Mouse (Mus musculus) cerebellum, postnatal 14 days (tissue): ENCODE measurements around the gene Rnasel.

Experiments
- DNase-seq, 2 experiments: peaks; one replicate each; pipeline ENCODE4 v3.0.0; 2021; ENCODE audit warnings: mixed read lengths in 2 of 2

Rnasel gene

DNA sequence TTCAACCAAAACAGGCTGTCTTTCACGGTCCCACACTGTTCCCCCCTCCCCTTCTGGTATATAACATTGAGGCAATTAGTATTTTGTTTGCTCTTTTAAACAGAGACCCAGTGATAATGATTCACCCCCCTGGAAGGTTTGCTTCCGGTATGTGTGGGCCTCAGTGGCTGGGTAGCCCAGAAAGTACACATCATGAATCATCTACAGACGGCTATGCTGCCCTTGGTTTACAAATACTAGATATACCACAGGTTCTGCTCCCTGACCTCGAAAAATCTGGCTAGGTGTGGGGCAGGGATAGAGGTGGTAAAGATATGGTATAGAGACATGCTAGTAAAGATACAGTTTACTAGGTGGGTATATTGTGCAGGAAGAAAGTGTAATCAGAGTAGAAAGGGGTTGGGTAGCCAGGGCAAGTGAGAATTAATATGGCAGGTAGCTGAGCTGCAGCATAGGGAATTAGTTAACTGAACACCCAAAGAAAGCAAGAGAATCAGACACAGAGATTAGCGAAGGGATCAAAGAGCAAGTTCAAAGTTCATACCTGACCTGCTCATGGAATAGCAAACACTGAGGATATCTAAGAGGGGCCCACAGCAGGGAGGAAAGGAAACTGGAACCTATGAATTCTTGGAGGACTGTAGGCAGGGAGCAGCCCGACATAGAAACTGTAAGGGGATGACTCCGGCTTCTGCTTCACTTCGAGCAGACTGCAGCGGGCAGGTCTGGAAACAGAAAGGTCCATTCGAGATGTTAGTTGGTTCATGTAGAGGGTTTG lies 21.0 kb downstream of the Rnasel start:
- no peak for DNase-seq

- no peak for DNase-seq
Measured at GRCm38 (mm10) chr1:153770776-153771167, 21.5 kb downstream of the Rnasel start.

GRCm38 (mm10) chr1:153775174-153775573 lies 25.9 kb downstream of the Rnasel start:
- no peak for DNase-seq

DNA sequence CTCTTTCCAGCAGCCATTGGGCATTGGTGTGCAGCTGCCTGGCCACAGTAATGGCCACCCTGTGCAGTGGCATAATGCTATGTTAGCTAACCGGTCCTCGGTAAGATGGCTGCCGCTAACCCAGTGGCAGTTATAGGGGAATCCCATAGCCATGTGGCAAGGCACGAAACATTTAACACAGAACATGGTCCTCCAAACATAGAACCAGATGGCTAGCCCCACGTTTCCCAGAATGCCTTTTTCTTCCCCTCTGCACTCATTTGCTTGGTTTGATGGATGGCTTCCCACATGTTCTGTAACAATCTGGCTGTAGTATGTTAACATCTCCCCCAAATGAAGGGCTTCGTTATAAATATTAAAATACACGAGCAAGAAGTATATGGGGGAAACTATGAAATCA lies 27.0 kb downstream of the Rnasel start:
- no peak for DNase-seq

- DNase-seq: no peak
Measured at GRCm38 (mm10) chr1:153778205-153778604, 29.0 kb downstream of the Rnasel start.

- no peak for DNase-seq
Measured at GRCm38 (mm10) chr1:153783339-153783738, 34.1 kb downstream of the Rnasel start.

DNA sequence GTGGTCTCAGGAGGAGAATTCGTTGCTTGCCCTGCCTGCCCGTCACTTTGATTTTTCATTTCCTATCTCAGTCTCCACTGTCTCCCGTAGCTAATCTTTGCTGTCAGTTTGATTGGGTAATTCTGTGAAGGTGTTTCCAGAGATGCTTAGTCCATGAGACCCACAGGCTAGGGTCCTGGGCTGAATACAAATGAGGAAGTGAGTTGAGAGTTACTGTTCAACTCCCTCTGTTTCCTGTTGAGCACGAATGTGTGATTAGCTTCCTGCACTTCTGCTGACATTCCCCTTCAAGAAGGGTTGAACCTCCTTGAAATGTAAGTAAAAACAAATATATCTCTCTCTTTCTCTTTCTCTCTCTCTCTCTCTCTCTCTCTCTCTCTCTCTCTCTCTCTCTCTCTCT lies 36.4 kb downstream of the Rnasel start:
- DNase-seq: no peak

GRCm38 (mm10) chr1:153790708-153791107 lies 41.5 kb downstream of the Rnasel start:
- no peak for DNase-seq

DNA sequence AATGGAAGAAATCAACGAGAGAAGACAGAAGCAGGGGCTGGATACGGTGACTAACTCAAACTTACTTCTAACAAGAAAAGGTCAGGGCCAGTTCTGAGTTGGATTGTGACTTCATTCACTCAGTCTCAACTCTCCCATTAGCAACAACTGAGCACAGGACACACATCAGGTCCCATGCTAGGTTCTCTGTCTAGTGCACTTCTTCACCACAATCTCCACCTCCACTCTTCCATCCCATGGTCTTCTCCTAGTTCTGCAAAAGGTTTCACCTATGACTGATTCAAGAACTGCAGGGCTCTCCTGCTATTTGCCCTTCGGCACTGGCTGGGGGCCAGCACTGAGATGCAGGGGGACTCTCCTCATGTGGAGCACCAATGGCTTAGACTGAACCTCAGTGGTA lies 45.0 kb downstream of the Rnasel start:
- no peak for DNase-seq

- no peak for DNase-seq
Measured at GRCm38 (mm10) chr1:153802691-153803090, 53.5 kb downstream of the Rnasel start.

DNA sequence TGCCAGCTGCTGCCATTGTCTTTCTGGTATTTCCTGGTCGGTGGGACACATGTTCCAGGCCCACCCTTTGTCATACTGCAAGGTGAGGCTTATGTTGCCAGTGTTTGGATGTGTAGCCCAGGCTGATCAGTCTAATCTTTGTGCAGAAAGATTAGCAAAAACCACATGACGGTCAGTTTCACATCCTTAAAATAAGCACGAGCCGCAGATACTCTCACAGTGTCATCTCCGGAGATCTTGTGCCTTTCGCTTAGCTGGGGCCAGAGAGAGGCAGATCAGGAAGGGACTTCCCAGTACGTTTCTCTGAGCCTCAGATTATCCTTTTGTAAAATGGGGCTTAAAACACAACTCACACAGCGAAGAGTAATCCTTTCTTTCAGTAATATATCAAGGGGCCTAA lies 54.3 kb downstream of the Rnasel start:
- DNase-seq: no peak

- DNase-seq: peak; percentile 63 to 73
Measured at GRCm38 (mm10) chr1:153807390-153807993, 58.3 kb downstream of the Rnasel start.
